Mouse (Mus musculus) stomach, embryonic 15.5 days (tissue): Measurements from ENCODE around the gene Gm4450. TPM values are rescaled to one million over a fixed set of nuclear protein-coding genes. Genes with fewer than 3 reads are reported as not detected.
"Not testable (repeated sequence)": the region's sequence is repeated elsewhere in the genome, so short reads cannot be mapped to it uniquely, and the experiment has no call there.

ENCODE experiments used
- ATAC-seq: fragments of 200-750 bp; cut with Nextera tagmentation; 2 replicates; pipeline ENCODE4 v1.8.0; 2017; ENCODE audit warnings: low read depth, moderate number of reproducible peaks, moderate TSS enrichment; ENCODE audit not compliant: insufficient read depth, low FRiP score
- H3K27ac ChIP-seq: fragments of 300-500 bp; sonication (generic); 2 replicates; pipeline ENCODE4 v1.5.1; 2015; ENCODE audit warnings: mild to moderate bottlenecking, inconsistent platforms
- H3K27me3 ChIP-seq: fragments of 300-500 bp; sonication (generic); replicated peaks from 2 replicates; pipeline ENCODE4 v1.6.1; 2015; ENCODE audit warnings: inconsistent platforms
- H3K36me3 ChIP-seq: fragments of 300-500 bp; sonication (generic); 2 replicates; pipeline ENCODE4 v1.6.1; 2015; ENCODE audit warnings: inconsistent platforms
- H3K4me1 ChIP-seq: fragments of 300-500 bp; sonication (generic); 2 replicates; pipeline ENCODE4 v1.6.1; 2015; ENCODE audit warnings: inconsistent platforms
- H3K4me2 ChIP-seq: fragments of 300-500 bp; sonication (generic); 2 replicates; pipeline ENCODE4 v1.6.1; 2015; ENCODE audit warnings: mild to moderate bottlenecking, inconsistent platforms
- H3K4me3 ChIP-seq: fragments of 300-500 bp; sonication (generic); replicated peaks from 2 replicates; pipeline ENCODE4 v1.5.1; 2015; ENCODE audit warnings: inconsistent platforms
- H3K9ac ChIP-seq: fragments of 300-500 bp; sonication (generic); 2 replicates; pipeline ENCODE4 v1.6.1; 2015; ENCODE audit warnings: inconsistent platforms
- H3K9me3 ChIP-seq: fragments of 300-500 bp; sonication (generic); 2 replicates; pipeline ENCODE4 v1.6.1; 2016; ENCODE audit warnings: inconsistent platforms
- WGBS: fragments of 180-500 bp; shearing (Covaris S2); methylation state at CpG from one replicate; pipeline ENCODE4 v1.1.7; 2015; 5-methylcytosine and 5-hydroxymethylcytosine counted together
- polyA plus RNA-seq: library from polyadenylated mRNA; unstranded; fragments of >200 nt; fragmentation: Nextera tagmentation; extraction: Ambion mirVana; gene quantifications from 2 replicates; pipeline ENCODE4 v1.2.1, GENCODE M21; 2015

Gm4450 gene
- polyA plus RNA-seq, 1 experiment from 2014 or later: not detected

DNA sequence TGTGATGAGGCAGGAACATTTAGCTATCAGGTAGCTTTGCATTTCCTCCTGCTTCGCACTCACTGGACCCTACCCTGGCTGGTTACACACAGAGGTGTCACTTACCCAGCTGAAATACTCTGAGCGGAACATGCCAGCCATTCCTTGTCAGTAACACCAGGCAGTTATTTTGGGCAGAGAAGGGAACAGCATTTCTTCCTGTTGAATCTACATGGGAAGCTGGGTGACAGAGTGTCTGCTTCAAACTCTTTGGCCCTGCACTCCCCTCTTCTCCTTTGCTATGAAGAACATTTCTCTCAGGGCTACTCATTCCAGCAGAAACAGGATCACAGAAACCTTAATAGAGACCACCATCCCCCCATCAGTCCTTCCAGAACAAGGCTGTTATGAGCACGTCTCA lies 42.6 kb downstream of the Gm4450 start:
- no peaks in the 10 kb centered on the region; the same call in 1 of the 2 replicates for H3K36me3 ChIP-seq
- H3K9ac ChIP-seq: no peak overlapping the region
- no peak overlapping the region for H3K4me3 ChIP-seq
- no peak overlapping the region for H3K4me2 ChIP-seq
- H3K27me3 ChIP-seq: no peaks in the 10 kb centered on the region
- H3K4me1 ChIP-seq: peaks cover 11% of the 10 kb centered on the region
- no peak overlapping the region; the same call in 1 of the 2 replicates for H3K27ac ChIP-seq
- WGBS: 80% methylated on average over 3 of the region's 3 CpGs
- ATAC-seq: no peak
- no peaks in the 10 kb centered on the region for H3K9me3 ChIP-seq

DNA sequence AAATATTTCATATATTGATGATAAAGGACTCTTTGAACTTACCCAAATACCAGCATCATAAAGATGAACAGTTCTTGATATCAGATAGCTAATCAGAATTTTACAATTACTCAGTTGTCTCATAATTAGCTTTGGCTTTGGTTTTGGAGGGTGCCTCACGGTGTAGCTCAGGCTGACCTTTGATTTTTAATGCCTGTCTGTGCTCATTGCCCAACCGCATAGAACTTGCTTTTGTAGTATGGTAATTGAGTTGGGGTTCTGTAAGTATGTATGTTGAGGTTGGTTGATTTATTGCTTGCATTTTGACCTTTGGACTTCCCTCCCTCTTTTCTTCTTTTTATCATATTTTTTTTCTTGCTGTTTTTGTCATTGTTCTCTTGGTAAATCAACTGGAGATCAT lies 43.2 kb downstream of the Gm4450 start:
- WGBS: 63% methylated on average over 2 of the region's 2 CpGs
- H3K4me2 ChIP-seq: no peak overlapping the region

DNA sequence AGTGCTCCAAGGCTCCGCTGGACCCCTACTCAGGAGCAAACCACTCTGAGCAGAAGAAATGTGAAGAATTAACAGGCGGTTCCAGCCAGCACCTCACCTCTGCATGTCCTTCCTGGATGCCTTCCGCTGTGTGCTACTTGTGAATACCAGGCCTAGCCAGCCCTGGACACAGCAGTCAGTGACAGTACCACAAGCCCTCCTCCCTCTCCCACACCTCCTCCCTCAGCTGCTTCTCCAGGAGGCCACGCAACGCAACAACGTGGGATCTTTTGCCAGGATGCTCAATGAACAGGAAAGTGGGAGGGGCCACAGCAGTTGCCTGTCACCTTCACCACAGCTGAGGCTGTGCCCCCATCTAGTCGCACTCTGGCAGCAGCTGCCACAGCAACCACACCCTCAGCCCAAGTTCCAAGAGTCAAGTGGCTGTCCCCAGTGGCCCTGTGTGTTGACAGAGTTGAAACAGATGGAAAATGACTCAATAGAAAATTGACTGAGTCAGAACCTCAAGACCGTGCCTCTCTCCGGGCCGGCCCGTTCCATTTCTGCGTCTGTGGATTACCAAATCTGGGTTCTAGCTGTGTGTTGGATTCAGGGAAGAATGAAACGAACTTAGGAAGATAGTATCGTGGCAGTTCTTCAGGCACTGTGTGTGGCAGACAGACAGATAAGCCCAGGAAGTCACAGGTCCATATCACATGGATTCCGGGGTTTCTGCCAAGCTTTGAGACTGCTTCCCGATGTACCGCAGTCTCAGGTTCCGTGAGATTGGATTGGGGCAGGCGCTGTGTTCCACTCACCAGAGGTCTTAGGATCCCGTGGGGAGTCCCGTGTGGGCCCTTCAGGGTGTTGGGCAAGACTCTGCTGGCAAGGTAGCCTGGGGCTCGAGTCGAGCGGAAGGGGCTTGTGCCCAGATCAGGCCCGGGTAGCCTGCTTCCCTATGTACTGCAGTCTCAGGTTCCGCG lies 46.0 kb downstream of the Gm4450 start:
- H3K27me3 ChIP-seq, H3K4me1 ChIP-seq, H3K36me3 ChIP-seq, H3K4me3 ChIP-seq, ATAC-seq, H3K9me3 ChIP-seq, H3K9ac ChIP-seq, H3K27ac ChIP-seq, H3K4me2 ChIP-seq: not testable (repeated sequence)
- WGBS: 87% methylated on average over 17 of the region's 27 CpGs

More for the DNA sequence above, 43.2 kb downstream of the Gm4450 start:
- Histone ChIP-seq H3K4me3 (no peak overlapping the region), H3K4me1 (peaks cover 11% of the 10 kb centered on the region), H3K9me3 (no peaks in the 10 kb centered on the region), H3K9ac (no peak overlapping the region), H3K27ac (no peak overlapping the region), H3K36me3 (no peaks in the 10 kb centered on the region; the same call in 1 of the 2 replicates), H3K27me3 (no peaks in the 10 kb centered on the region)
- ATAC-seq: no peak

DNA sequence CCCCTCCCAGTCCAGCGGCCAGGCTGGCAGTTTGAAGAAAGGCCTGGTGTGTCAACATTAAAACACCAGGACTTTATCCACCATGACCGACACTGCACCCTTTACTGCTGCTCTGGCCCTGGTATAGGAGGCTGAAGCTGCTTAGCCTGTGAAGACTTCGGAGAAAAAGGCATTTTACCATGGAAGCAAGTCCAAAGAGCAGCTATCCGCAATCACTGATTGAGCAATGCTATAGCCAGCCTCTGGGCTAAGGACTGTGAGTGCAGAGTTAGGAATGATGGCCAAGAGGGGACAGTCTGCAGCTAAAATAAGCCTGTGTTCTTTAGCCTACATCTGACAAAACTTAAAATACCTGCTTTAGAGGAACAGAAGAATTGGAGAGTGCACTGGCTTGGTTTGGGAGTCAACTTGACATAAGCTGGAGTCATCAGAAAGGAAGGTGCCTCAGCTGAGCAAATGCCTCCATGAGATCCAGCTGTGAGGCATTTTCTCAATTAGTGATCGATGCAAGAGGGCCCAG lies 49.6 kb downstream of the Gm4450 start:
- H3K4me3 ChIP-seq, H3K27ac ChIP-seq, H3K4me2 ChIP-seq, H3K27me3 ChIP-seq, H3K9ac ChIP-seq, H3K9me3 ChIP-seq, H3K36me3 ChIP-seq, H3K4me1 ChIP-seq: not testable (repeated sequence)
- 50% methylated on average over 5 of the region's 5 CpGs for WGBS
- peak; percentile 45; the same call in 1 of the 2 replicates for ATAC-seq

DNA sequence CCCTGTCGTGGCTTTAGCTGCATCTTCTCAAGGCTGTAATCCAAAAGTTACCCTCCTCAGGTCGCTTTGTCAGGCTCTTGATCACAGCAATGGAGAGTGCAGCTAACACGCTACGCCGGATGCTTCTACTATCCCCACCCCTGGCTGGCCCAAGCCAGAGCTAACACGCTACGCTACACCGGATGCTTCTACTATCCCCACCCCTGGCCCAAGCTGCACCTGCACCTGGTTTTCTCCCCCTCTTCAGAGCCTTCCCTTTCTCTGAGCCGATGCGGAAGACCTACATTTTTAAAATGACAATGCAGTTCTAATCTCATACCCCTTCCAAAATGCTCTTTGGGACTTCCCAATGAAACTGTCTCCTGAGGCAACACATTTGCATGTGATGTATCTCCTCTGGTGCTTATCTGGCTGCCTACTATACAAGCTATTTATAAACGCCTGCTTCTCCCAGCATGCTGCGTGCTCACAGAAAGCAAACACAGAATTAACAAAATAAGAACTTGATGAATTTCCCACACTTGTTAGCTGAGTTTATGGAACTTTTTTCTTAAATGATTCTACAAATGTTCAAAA lies 50.3 kb downstream of the Gm4450 start:
- H3K4me1 ChIP-seq, H3K4me2 ChIP-seq, ATAC-seq, H3K4me3 ChIP-seq, H3K36me3 ChIP-seq, H3K9ac ChIP-seq, H3K27ac ChIP-seq, H3K27me3 ChIP-seq, H3K9me3 ChIP-seq: not testable (repeated sequence)
- WGBS: 66% methylated on average over 12 of the region's 12 CpGs

DNA sequence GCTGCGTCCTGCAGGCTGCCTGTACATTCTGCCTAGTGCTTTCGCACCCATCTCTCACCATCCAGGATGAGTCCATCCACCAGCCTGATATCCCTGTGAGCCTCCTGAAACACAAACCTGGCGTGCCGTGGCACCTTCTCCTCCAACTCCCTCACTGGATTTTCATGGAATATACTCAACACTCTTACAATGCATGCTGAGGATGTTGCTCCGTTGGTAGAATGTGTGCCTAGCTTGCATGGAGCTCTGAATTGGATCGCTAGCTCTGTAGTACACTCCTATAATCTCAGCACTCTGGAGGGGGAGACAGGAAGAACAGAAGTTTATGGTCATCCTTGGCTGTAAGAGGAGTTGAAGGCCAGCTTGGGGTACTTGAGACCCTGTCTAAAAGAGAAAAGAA lies 51.0 kb downstream of the Gm4450 start:
- not testable (repeated sequence) for H3K9me3 ChIP-seq, H3K27ac ChIP-seq, H3K4me3 ChIP-seq, H3K4me2 ChIP-seq, H3K27me3 ChIP-seq, ATAC-seq, H3K9ac ChIP-seq, H3K4me1 ChIP-seq, H3K36me3 ChIP-seq
- WGBS: 92% methylated on average over 6 of the region's 6 CpGs

DNA sequence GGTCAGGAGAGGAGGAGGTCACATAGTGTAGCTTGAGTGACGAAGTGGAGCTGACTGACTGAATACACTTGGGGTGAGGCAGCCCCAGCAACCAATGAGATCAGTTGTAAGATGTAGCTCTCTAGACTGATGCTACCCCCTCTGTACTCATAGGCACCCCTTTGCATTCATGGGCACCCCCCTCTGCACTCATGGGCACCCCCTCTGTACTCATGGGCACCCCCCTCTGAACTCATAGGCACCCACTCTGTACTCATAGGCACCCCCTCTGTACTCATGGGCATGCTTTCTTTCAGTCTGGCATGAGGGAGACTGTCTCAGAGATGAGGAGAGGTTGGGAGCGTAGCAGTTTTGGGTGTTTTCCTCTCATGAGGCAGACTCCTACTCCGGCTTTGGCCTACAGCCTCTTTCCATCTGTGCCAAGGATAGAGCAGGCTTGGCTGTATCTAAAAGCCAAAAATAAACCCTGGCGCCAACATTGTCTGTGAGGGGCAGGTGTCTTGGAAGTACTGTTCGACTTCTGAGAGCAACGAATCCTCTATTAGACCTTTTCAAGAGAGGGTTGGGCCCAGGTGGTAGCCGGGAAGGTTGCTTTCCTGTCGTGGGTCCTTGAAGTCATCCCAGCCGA lies 52.5 kb downstream of the Gm4450 start:
- H3K27me3 ChIP-seq, H3K4me2 ChIP-seq, H3K36me3 ChIP-seq, H3K27ac ChIP-seq, ATAC-seq, H3K9ac ChIP-seq, H3K9me3 ChIP-seq, H3K4me3 ChIP-seq, H3K4me1 ChIP-seq: not testable (repeated sequence)
- 92% methylated on average over 9 of the region's 9 CpGs for WGBS

Other genes with a start within 250 kb of the Gm4450 start
- gene Reg4, start 235.0 kb downstream of the Gm4450 start, polyA plus RNA-seq: 0.81 and 1.3 TPM in 2 replicates
- 55.7 and 61.3 TPM in 2 replicates for gene Hmgcs2, start 176.7 kb downstream of the Gm4450 start, polyA plus RNA-seq
- 272 and 344 TPM in 2 replicates for gene Phgdh, start 117.1 kb downstream of the Gm4450 start, polyA plus RNA-seq
- gene Zfp697, start 74.7 kb downstream of the Gm4450 start, polyA plus RNA-seq: 5.8 and 6.1 TPM in 2 replicates
- not detected in 2 replicates for gene Hsd3b4, start 53.4 kb upstream of the Gm4450 start, polyA plus RNA-seq
- not detected in 2 replicates for gene Gm10681, start 131.7 kb upstream of the Gm4450 start, polyA plus RNA-seq
- not detected in 2 replicates for gene Hsd3b5, start 173.1 kb upstream of the Gm4450 start, polyA plus RNA-seq